Mouse (Mus musculus): Measurements from ENCODE around the gene Spindoc.

Gene Spindoc

GRCm38 (mm10) chr19:7321391-7321790 is 61.4 kb downstream of the Spindoc start:
- no peak for DNase-seq

DNA sequence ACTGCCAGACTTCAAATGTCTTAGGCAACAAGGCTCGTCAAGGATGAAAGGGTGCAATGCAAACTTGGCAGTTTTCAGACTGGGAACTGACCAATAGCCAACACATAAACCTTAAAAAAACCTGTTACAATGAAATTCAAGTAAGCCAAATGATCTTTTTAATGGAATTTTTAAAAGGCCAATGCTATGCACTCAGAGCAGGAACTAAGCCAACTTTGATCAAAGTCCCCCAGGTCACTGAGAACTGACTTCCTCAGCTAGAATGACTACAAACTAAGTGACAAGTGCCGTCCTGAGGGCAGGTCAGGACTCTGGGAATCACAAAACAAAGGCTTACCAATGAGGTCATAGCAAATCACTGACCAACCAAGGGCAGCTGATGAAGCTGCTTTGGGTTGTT is 62.6 kb downstream of the Spindoc start:
- no peak for DNase-seq

- no peak for DNase-seq
Observed at GRCm38 (mm10) chr19:7317716-7318115, 65.1 kb downstream of the Spindoc start.

DNA sequence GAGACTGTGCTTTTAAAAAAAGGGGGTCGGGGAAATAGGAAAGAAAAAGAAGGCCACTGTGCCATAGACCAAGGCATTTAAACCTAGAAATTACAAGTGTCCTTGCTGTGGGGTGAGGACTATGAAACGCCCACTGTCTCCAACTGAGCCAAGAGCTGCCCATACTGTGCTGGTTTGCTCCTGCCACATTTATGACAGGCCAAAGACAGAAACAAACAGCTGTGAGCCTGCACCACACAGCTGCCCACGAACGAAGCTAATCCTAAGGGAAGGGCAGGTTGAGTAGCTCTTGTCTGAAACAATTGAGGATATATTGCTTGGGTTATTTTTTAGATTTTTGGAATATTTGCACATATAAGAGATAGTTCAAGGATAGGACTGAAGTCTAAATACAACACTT is 66.0 kb downstream of the Spindoc start:
- DNase-seq: no peak

DNA sequence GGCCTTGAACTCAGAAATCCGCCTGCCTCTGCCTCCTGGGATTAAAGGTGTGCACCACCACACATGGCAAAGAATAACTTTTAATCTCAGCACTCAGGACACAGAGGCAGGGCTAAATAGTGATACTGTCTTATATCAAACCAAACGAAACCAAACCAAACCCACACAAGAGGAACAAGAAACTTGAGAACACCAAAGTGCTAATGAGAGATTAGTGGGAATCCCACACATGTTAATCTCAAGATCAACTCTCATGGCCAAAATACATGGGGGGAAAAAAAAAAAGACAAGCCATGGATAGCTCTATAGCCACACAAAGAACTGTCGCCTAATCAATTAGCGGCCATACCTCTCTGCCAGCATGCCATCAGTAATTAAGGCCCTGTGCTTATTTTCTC is 67.2 kb downstream of the Spindoc start:
- no peak for DNase-seq

DNA sequence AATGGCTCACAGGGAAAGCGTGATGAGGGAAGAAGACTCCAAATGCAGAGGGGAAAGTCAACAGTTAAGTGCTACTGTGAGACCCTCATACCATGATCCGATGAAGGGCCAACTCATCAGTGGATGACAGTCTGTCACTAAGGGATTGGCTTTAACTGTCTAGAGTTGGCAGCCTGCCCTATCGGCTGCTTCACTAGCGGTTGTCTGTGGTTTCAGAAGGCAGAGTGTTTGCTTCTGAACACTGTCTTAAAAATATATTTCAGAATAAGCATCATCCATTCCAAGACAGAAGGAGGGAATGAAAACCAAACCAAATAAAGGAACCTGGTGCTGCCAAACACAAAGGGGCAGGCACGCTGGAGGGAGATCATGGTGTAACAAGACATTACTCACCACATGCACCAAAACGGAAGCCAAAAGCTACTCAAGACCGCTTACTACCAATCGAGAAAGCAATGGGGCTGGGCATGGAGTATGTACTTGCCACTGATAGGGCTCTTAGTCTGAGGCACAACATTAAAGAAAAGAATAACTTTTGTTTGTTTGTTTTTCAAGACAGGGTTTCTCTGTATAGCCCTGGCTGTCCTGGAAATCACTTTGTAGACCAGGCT is 67.7 kb downstream of the Spindoc start:
- DNase-seq: no peak

GRCm38 (mm10) chr19:7313660-7314059 is 69.1 kb downstream of the Spindoc start:
- no peak for DNase-seq

DNA sequence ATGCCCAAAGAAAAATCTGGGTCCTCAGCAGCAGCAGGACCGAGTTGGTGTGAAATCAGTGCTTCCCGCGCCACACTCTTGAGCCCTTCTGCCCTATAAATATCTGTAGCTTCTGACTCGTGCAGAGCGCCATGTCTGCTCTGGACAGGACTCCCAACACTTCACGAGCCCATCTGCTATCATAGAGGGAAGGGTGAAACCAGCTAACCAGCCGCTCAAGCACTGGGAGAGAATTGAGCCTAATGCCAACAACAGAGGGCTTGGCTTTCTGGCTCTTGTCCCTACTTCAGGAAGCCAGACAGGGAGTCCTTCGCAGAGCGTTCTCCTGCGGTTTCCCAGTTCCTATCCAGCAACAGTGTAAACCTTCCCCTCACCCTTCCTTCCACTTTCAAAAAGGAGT is 71.5 kb downstream of the Spindoc start:
- no peak for DNase-seq

- DNase-seq: no peak
Observed at GRCm38 (mm10) chr19:7310704-7311103, 72.1 kb downstream of the Spindoc start.

GRCm38 (mm10) chr19:7309738-7310330 is 73.0 kb downstream of the Spindoc start:
- no peak for DNase-seq

GRCm38 (mm10) chr19:7307995-7308770 is 74.6 kb downstream of the Spindoc start:
- no peak for DNase-seq

DNA sequence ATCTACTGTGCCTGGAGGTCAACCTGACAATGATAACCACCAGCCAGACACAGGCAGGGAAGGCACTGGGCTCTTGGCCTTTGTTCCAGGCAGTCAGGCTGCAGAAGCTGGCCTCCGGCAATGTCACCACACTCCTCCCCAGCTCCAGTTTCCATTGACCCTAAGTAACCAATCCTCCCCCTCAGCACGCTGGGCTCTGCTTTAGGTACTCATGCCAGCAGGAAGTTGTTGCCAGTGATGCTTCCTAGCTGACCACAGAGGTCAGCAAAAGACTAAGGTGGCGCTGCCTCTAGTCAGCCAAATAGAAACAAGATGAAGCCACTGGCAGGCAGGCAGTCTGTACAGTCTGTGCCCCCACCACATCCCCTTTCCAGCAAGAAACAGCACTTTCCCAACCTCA is 75.8 kb downstream of the Spindoc start:
- no peak for DNase-seq

DNA sequence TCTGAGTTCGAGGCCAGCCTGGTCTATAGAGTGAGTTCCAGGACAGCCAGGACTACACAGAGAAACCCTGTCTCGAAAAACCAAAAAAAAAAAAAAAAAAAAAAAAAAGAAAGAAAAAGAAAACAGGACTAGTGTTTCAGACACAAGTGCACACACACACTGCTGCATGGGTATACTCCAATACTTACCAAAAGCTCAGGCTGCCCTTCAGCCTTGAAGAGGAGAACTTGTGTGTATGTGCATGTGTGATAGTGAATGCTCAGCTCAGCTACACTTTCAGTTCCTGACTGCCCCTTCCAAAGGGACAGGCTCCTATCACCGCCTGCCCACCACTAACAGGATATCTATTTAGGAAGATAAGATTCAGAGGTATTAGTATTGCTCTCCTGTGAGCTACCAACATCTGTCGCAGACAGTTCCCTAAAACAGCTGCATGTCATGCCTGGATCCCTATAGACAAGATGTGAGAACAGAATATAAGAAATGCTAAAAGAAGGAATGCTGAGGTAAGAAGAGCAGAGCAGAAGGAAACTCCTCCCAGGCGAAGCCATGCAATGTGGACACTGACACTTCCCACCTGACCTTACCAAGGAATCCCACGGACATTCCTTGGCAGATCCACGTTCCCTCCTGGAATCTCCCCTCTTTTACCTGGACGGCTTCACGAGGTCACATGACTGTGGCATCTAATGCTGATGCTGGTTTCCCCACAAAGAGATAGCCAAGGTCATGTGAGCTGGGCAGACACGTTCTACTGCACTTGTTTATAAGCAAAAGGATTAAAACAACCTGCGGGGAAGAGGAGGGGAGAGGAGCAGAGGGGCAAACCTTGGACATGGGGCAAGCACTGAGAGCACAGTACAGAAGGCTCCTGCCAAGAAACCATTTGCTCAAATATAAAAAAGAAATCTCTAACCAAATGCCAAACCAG is 77.1 kb downstream of the Spindoc start:
- DNase-seq: no peak

DNA sequence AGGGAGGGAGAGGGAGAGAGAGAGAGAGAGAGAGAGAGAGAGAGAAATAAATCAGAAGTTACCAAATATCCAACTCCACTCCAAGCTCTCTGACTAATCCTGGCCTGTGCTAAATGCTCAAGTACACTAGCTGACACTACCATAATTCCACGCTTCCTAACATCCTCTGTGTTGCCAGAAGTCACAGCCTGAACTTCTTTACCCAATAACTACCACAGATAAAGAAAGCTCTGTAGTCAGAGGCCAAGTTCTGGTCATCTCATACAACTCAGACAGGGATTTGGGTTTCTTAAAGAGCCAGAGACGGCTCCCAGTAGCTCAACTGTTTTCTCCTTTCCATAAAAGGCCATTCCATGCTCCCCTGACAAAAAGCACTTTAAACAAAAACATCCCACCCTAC is 78.0 kb downstream of the Spindoc start:
- no peak for DNase-seq

Measured in thymus, postnatal 25 days (tissue).